Mouse (Mus musculus) cerebellum, adult 2 months (tissue): ENCODE results near the gene Hoxa9.

ENCODE experiments used
- CTCF ChIP-seq: fragments of 200-500 bp; IDR thresholded peaks from 2 replicates; pipeline ENCODE4 v1.5.1; 2011; ENCODE audit warnings: low read depth, mild to moderate bottlenecking, control low read depth, low read length, moderate library complexity, borderline replicate concordance; ENCODE audit not compliant: insufficient read depth
- POLR2A ChIP-seq: fragments of 200-500 bp; IDR thresholded peaks from 2 replicates; pipeline ENCODE4 v1.6.1; 2011; ENCODE audit warnings: low read length, control low read depth, borderline replicate concordance; ENCODE audit not compliant: insufficient read depth

DNA sequence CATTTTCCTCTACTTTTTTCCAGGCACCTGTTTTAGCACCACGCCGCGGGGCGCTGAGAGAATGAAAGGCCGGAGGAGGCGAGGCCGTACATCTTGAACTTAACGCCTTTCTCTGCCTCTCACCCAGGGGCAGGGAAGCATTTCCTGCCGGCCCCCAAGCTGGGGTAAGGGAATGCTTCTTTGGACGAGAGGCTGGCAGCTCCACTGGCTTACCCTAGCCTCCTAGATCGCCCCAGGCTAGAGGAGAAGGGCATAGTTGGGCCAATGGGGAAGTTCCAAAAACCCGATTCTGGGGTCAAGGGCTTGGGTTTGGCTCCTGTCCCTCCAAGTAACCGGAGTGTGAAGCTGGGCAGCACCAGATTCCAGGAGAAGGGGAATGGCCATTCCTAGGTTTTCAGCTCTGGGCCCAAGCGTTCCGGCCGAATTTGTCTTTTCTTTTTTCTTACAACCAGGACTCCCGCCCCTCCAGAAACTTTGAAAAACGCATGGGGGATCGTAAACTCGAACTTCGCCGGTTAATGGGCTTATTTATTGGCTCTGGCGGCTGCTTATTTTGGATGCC lies 2.2 kb upstream of the Hoxa9 start:
- TF ChIP-seq POLR2A (no peak), CTCF (no peak)
